Comparison of ENCODE assay signal across 10 mouse cellular contexts in the genomic region with DNA sequence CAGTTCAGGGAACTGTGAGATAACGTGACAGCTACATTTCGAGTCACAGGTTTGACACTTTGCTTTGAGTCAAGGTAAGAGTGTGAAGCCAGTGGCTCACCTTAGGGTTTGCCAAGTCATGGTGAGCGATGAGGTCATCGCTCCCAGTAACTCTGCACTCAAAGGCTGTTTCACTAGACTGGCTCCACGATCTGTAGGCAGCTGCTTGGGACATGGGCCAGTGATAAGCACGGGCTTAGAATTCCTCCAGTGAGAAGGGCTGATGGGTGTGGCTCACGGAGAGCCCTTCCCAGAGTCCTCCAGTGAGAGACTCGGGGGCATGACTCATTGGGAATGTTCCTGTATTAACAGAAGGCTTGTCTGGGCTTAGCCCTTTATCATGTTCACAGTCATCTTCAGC. TPM values are rescaled to one million over a fixed set of nuclear protein-coding genes. Genes with fewer than 3 reads are reported as not detected.
A peak's percentile ranks its signal among the peaks of the same experiment; 100 is the strongest.
DNase-seq lines count a peak whose midpoint lies in the region; ATAC-seq and TF ChIP-seq lines count a peak whose summit lies in the region.
"Had no signal": no experiment of that assay in that cellular context is flagged by ENCODE, and none has a peak within 500 bp of the region (broad histone marks: within the 10 kb centered on the region; RNA-seq: fewer than 3 reads in every experiment).

No protein-coding gene starts in this region.

- no peak overlapping the region for H3K4me3 ChIP-seq in embryonic facial prominence, embryonic 15.5 days (replicated peaks)
- H3K4me3 ChIP-seq in intestine, embryonic 15.5 days (replicated peaks), result no peak overlapping the region
- H3K4me3 ChIP-seq in midbrain, embryonic 10.5 days, result no peak overlapping the region
- no peak overlapping the region for H3K4me3 ChIP-seq in midbrain, embryonic 11.5 days (ENCODE audit: low read depth, low read length)
- H3K4me3 ChIP-seq in layer of hippocampus, adult 2 months, result no peak overlapping the region

- H3K9me3 ChIP-seq in embryonic facial prominence, embryonic 15.5 days (replicated peaks), result no peaks in the 10 kb centered on the region
- no peaks in the 10 kb centered on the region for H3K9me3 ChIP-seq in intestine, embryonic 15.5 days
- H3K9me3 ChIP-seq in midbrain, embryonic 10.5 days (replicated peaks), result 0 out of 2 replicates have a peak, but pooled peaks cover 3% of the 10 kb centered on the region
- no peaks in the 10 kb centered on the region for H3K9me3 ChIP-seq in midbrain, embryonic 11.5 days (ENCODE audit: control insufficient read depth, low read length)

- no peaks in the 10 kb centered on the region for H3K27me3 ChIP-seq in embryonic facial prominence, embryonic 15.5 days
- no peaks in the 10 kb centered on the region for H3K27me3 ChIP-seq in intestine, embryonic 15.5 days (replicated peaks)
- no peaks in the 10 kb centered on the region for H3K27me3 ChIP-seq in midbrain, embryonic 10.5 days (ENCODE audit: low read depth, poor library complexity, severe bottlenecking)
- no peaks in the 10 kb centered on the region for H3K27me3 ChIP-seq in midbrain, embryonic 11.5 days (ENCODE audit: control insufficient read depth, insufficient read depth, low read length)

- H3K4me2 ChIP-seq in embryonic facial prominence, embryonic 15.5 days (replicated peaks), result no peak overlapping the region
- no peak overlapping the region for H3K4me2 ChIP-seq in intestine, embryonic 15.5 days (replicated peaks)
- no peak overlapping the region for H3K4me2 ChIP-seq in midbrain, embryonic 11.5 days

- DNase-seq in R1 (ENCODE audit: low read depth, low spot score), result peak; percentile 97
- DNase-seq in lung, postnatal 4 days, result peak; percentile 56 to 83
- no peak for DNase-seq in midbrain, embryonic 10.5 days (ENCODE audit: low spot score)
- no peak for DNase-seq in midbrain, embryonic 11.5 days (ENCODE audit: low spot score, missing footprints)
- DNase-seq in layer of hippocampus, adult 2 months (ENCODE audit: low spot score in 2 of 2), result no peak
- DNase-seq: cerebellum, postnatal 10 days; kidney, postnatal 14 days; thymus, adult 18-20 months had no signal

- H3K9ac ChIP-seq in embryonic facial prominence, embryonic 15.5 days, result no peak overlapping the region
- no peak overlapping the region for H3K9ac ChIP-seq in intestine, embryonic 15.5 days
- no peak overlapping the region for H3K9ac ChIP-seq in midbrain, embryonic 11.5 days (ENCODE audit: low read length)

- peak; percentile 52; the same call in 1 of the 2 replicates for ATAC-seq in embryonic facial prominence, embryonic 15.5 days (ENCODE audit: insufficient number of reproducible peaks, low FRiP score, low TSS enrichment, low read depth)
- peak; percentile 90 for ATAC-seq in intestine, embryonic 15.5 days
- ATAC-seq in midbrain, embryonic 11.5 days (ENCODE audit: low FRiP score), result no peak

- 61% methylated on average over 8 of the region's 8 CpGs for WGBS in embryonic facial prominence, embryonic 15.5 days
- 60% methylated on average over 8 of the region's 8 CpGs for WGBS in intestine, embryonic 15.5 days
- WGBS in midbrain, embryonic 10.5 days, result 89% methylated on average over 8 of the region's 8 CpGs
- WGBS in midbrain, embryonic 11.5 days, result 93% methylated on average over 8 of the region's 8 CpGs

- H3K4me1 ChIP-seq in embryonic facial prominence, embryonic 15.5 days, result no peaks in the 10 kb centered on the region
- H3K4me1 ChIP-seq in intestine, embryonic 15.5 days (replicated peaks), result no peaks in the 10 kb centered on the region
- no peaks in the 10 kb centered on the region for H3K4me1 ChIP-seq in midbrain, embryonic 10.5 days
- no peaks in the 10 kb centered on the region for H3K4me1 ChIP-seq in midbrain, embryonic 11.5 days (ENCODE audit: control insufficient read depth, insufficient read depth, low read length)

- no peaks in the 10 kb centered on the region for H3K36me3 ChIP-seq in embryonic facial prominence, embryonic 15.5 days
- no peaks in the 10 kb centered on the region for H3K36me3 ChIP-seq in intestine, embryonic 15.5 days
- peaks cover 44% of the 10 kb centered on the region for H3K36me3 ChIP-seq in midbrain, embryonic 10.5 days
- peaks cover 2% of the 10 kb centered on the region; the same call in 1 of the 2 replicates for H3K36me3 ChIP-seq in midbrain, embryonic 11.5 days (ENCODE audit: control insufficient read depth, insufficient read depth, low read length)

- no peak for TF ChIP-seq CTCF in layer of hippocampus, adult 2 months (conservative IDR thresholded peaks at IDR 0.05)

- no peak overlapping the region for H3K27ac ChIP-seq in embryonic facial prominence, embryonic 15.5 days (replicated peaks)
- H3K27ac ChIP-seq in intestine, embryonic 15.5 days, result no peak overlapping the region
- no peak overlapping the region for H3K27ac ChIP-seq in midbrain, embryonic 10.5 days (replicated peaks)
- no peak overlapping the region for H3K27ac ChIP-seq in midbrain, embryonic 11.5 days (ENCODE audit: low read depth, low read length)
- H3K27ac ChIP-seq in layer of hippocampus, adult 2 months, result no peak overlapping the region

RNA-seq across cellular contexts. Expression of a gene that starts 16.7 kb away (rescaled TPM):
- polyA plus RNA-seq in embryonic facial prominence, embryonic 15.5 days (2015; fragmentation: Nextera tagmentation; extraction: Ambion mirVana), result 9.6 and 19.4 TPM in 2 replicates
- 3.5 and 3.9 TPM in 2 replicates for polyA plus RNA-seq in intestine, embryonic 15.5 days (2015; fragmentation: Nextera tagmentation; extraction: Ambion mirVana)
- polyA plus RNA-seq in midbrain, embryonic 10.5 days (2016; fragmentation: Nextera tagmentation; extraction: Ambion mirVana), result 42.9 and 46.0 TPM in 2 replicates
- 33.9 and 39.1 TPM in 2 replicates for polyA plus RNA-seq in midbrain, embryonic 11.5 days (2014; fragmentation: Nextera tagmentation; extraction: Ambion mirVana)
- total RNA-seq in layer of hippocampus, adult 2 months (2021), result 10 to 100 TPM; 15.1 to 18.3 TPM

RNA-seq across cellular contexts. Expression of a gene that starts 26.7 kb away (rescaled TPM):
- polyA plus RNA-seq in embryonic facial prominence, embryonic 15.5 days (2015; fragmentation: Nextera tagmentation; extraction: Ambion mirVana), result 0.33 and 0.54 TPM in 2 replicates
- polyA plus RNA-seq in intestine, embryonic 15.5 days (2015; fragmentation: Nextera tagmentation; extraction: Ambion mirVana), result 0.41 and 0.42 TPM in 2 replicates
- polyA plus RNA-seq in midbrain, embryonic 10.5 days (2016; fragmentation: Nextera tagmentation; extraction: Ambion mirVana), result 0.65 and 0.68 TPM in 2 replicates
- 0.72 and 1.2 TPM in 2 replicates for polyA plus RNA-seq in midbrain, embryonic 11.5 days (2014; fragmentation: Nextera tagmentation; extraction: Ambion mirVana)
- total RNA-seq in layer of hippocampus, adult 2 months (2021), result under 1 TPM; 0.47 to 0.64 TPM

RNA-seq across cellular contexts. Expression of a gene that starts 38.5 kb away (rescaled TPM):
- polyA plus RNA-seq in embryonic facial prominence, embryonic 15.5 days (2015; fragmentation: Nextera tagmentation; extraction: Ambion mirVana), result 1.1 and 1.2 TPM in 2 replicates
- polyA plus RNA-seq in intestine, embryonic 15.5 days (2015; fragmentation: Nextera tagmentation; extraction: Ambion mirVana), result 0.48 and 0.65 TPM in 2 replicates
- 0.47 TPM in 2 replicates for polyA plus RNA-seq in midbrain, embryonic 10.5 days (2016; fragmentation: Nextera tagmentation; extraction: Ambion mirVana)
- polyA plus RNA-seq in midbrain, embryonic 11.5 days (2014; fragmentation: Nextera tagmentation; extraction: Ambion mirVana), result 0.31 and 0.40 TPM in 2 replicates
- total RNA-seq in layer of hippocampus, adult 2 months (2021), result under 1 TPM; 0.69 to 0.72 TPM

RNA-seq across cellular contexts. Expression of a gene that starts 40.5 kb away (rescaled TPM):
- 9.4 and 9.5 TPM in 2 replicates for polyA plus RNA-seq in embryonic facial prominence, embryonic 15.5 days (2015; fragmentation: Nextera tagmentation; extraction: Ambion mirVana)
- 10.4 and 10.7 TPM in 2 replicates for polyA plus RNA-seq in intestine, embryonic 15.5 days (2015; fragmentation: Nextera tagmentation; extraction: Ambion mirVana)
- polyA plus RNA-seq in midbrain, embryonic 10.5 days (2016; fragmentation: Nextera tagmentation; extraction: Ambion mirVana), result 7.7 and 9.7 TPM in 2 replicates
- polyA plus RNA-seq in midbrain, embryonic 11.5 days (2014; fragmentation: Nextera tagmentation; extraction: Ambion mirVana), result 7.8 TPM in 2 replicates
- total RNA-seq in layer of hippocampus, adult 2 months (2021), result 10 to 100 TPM; 11.1 to 15.7 TPM

RNA-seq across cellular contexts. Expression of a gene that starts 53.0 kb away (rescaled TPM):
- 3.6 and 4.0 TPM in 2 replicates for polyA plus RNA-seq in embryonic facial prominence, embryonic 15.5 days (2015; fragmentation: Nextera tagmentation; extraction: Ambion mirVana)
- polyA plus RNA-seq in intestine, embryonic 15.5 days (2015; fragmentation: Nextera tagmentation; extraction: Ambion mirVana), result 2.8 and 3.4 TPM in 2 replicates
- polyA plus RNA-seq in midbrain, embryonic 10.5 days (2016; fragmentation: Nextera tagmentation; extraction: Ambion mirVana), result 5.2 and 5.4 TPM in 2 replicates
- polyA plus RNA-seq in midbrain, embryonic 11.5 days (2014; fragmentation: Nextera tagmentation; extraction: Ambion mirVana), result 3.4 and 4.0 TPM in 2 replicates
- total RNA-seq in layer of hippocampus, adult 2 months (2021), result under 1 TPM in 1 of 2 experiments, not detected in 1; 0.64 TPM

Comparison
In these comparisons a context has a peak if more than half of its experiments do, and no peak if none do; other contexts are left out.
1. DNase-seq: peak in R1 (single experiment) and lung, postnatal 4 days (2 of 2); none in midbrain, embryonic 10.5 days (single experiment), midbrain, embryonic 11.5 days (single experiment) and layer of hippocampus, adult 2 months (0 of 2).